Mouse (Mus musculus): ENCODE measurements around the gene Dnajc7. TPM values are rescaled to one million over a fixed set of nuclear protein-coding genes. Genes with fewer than 3 reads are reported as not detected.

The Dnajc7 gene
- polyA plus RNA-seq, 1 experiment, result 111 TPM

GRCm38 (mm10) chr11:100545746-100546085, 74.3 kb downstream of the Dnajc7 start:
- no peak for TF ChIP-seq GATA1 (IDR thresholded peaks at IDR 0.05; ENCODE audit: low read length)

- TF ChIP-seq GATA1 (IDR thresholded peaks at IDR 0.05; ENCODE audit: low read length), result no peak
Observed at GRCm38 (mm10) chr11:100544832-100545745, 74.9 kb downstream of the Dnajc7 start, which contains the start of gene Ttc25. Ttc25 (plus strand) TSS chr11:100545607.

GRCm38 (mm10) chr11:100541577-100541976, 78.4 kb downstream of the Dnajc7 start:
- TF ChIP-seq GATA1 (IDR thresholded peaks at IDR 0.05; ENCODE audit: low read length), result no peak

GRCm38 (mm10) chr11:100540966-100541365, 79.0 kb downstream of the Dnajc7 start:
- TF ChIP-seq GATA1 (IDR thresholded peaks at IDR 0.05; ENCODE audit: low read length), result no peak

- no peak for TF ChIP-seq GATA1 (IDR thresholded peaks at IDR 0.05; ENCODE audit: low read length)
Observed at GRCm38 (mm10) chr11:100536466-100536865, 83.5 kb downstream of the Dnajc7 start.

GRCm38 (mm10) chr11:100535996-100536395, 84.0 kb downstream of the Dnajc7 start:
- TF ChIP-seq GATA1 (IDR thresholded peaks at IDR 0.05; ENCODE audit: low read length), result no peak

- no peak for TF ChIP-seq GATA1 (IDR thresholded peaks at IDR 0.05; ENCODE audit: low read length)
Observed at GRCm38 (mm10) chr11:100533871-100534270, 86.1 kb downstream of the Dnajc7 start.

Other genes starting within 250 kb of the Dnajc7 start
- not detected in 2 replicates for gene Jup, start 222.4 kb downstream of the Dnajc7 start, polyA plus RNA-seq (2012)
- gene P3h4, start 205.3 kb downstream of the Dnajc7 start, polyA plus RNA-seq (2012), result not detected in 2 replicates
- not detected in 2 replicates for gene Fkbp10, start 204.5 kb downstream of the Dnajc7 start, polyA plus RNA-seq (2012)
- gene Nt5c3b, start 178.4 kb downstream of the Dnajc7 start, polyA plus RNA-seq (2012), result 51.0 and 63.7 TPM in 2 replicates
- gene Klhl10, start 178.3 kb downstream of the Dnajc7 start, polyA plus RNA-seq (2012), result 0.09 TPM in 2 replicates
- 3.4 and 3.8 TPM in 2 replicates for gene Klhl11, start 147.4 kb downstream of the Dnajc7 start, polyA plus RNA-seq (2012)
- 24.4 and 80.2 TPM in 2 replicates for gene Acly, start 92.2 kb downstream of the Dnajc7 start, polyA plus RNA-seq (2012)
- gene Ttc25, start 74.6 kb downstream of the Dnajc7 start, polyA plus RNA-seq (2012), result 0.03 TPM in 1 of 2 replicates, not detected in the other
- 2.9 and 3.7 TPM in 2 replicates for gene Cnp, start 45.3 kb downstream of the Dnajc7 start, polyA plus RNA-seq (2012)
- 52.6 and 60.7 TPM in 2 replicates for gene Nkiras2, start 924 bp downstream of the Dnajc7 start, polyA plus RNA-seq (2012)
- gene Zfp385c, start 72.3 kb upstream of the Dnajc7 start, polyA plus RNA-seq (2012), result not detected in 2 replicates
- gene Dhx58, start 84.1 kb upstream of the Dnajc7 start, polyA plus RNA-seq (2012), result 1.2 and 2.4 TPM in 2 replicates
- 87.0 and 106 TPM in 2 replicates for gene Kat2a, start 92.3 kb upstream of the Dnajc7 start, polyA plus RNA-seq (2012)
- gene Hspb9, start 93.7 kb upstream of the Dnajc7 start, polyA plus RNA-seq (2012), result 0.26 and 0.37 TPM in 2 replicates
- gene Rab5c, start 118.0 kb upstream of the Dnajc7 start, polyA plus RNA-seq (2012), result 345 and 399 TPM in 2 replicates
- gene Kcnh4, start 139.8 kb upstream of the Dnajc7 start, polyA plus RNA-seq (2012), result 0.02 TPM in 1 of 2 replicates, not detected in the other
- not detected in 2 replicates for gene Hcrt, start 142.8 kb upstream of the Dnajc7 start, polyA plus RNA-seq (2012)
- 4.4 and 5.2 TPM in 2 replicates for gene Ghdc, start 150.8 kb upstream of the Dnajc7 start, polyA plus RNA-seq (2012)
- gene Stat5b, start 230.6 kb upstream of the Dnajc7 start, polyA plus RNA-seq (2012), result 31.6 and 31.7 TPM in 2 replicates
- 23.3 and 27.0 TPM in 2 replicates for gene Stat5a, start 239.2 kb upstream of the Dnajc7 start, polyA plus RNA-seq (2012)